Mouse (Mus musculus) myocyte (in vitro differentiated cells): ENCODE measurements at regions not wholly inside any gene's neighbourhood (a gene's known extent, or its start where the extent isn't known, plus 50 kb on each side); places are given as distances from the start of the nearest gene placed in this dataset.
A peak's percentile ranks its signal among the peaks of the same experiment; 100 is the strongest.

ENCODE experiments used
- H3K27me3 ChIP-seq: one replicate; pipeline ENCODE4 v1.6.1; 2011; ENCODE audit not compliant: control insufficient read depth, insufficient read depth, insufficient read length
- H3K36me3 ChIP-seq: one replicate; pipeline ENCODE4 v1.6.1; 2011; ENCODE audit not compliant: control insufficient read depth, insufficient read depth
- H3K4me2 ChIP-seq: one replicate; pipeline ENCODE4 v1.6.1; 2011; ENCODE audit warnings: low read depth, control low read depth
- H3K4me3 ChIP-seq: one replicate; pipeline ENCODE4 v1.5.1; 2011; ENCODE audit warnings: mild to moderate bottlenecking, control low read depth, moderate library complexity
- H3K79me2 ChIP-seq: one replicate; pipeline ENCODE4 v1.6.1; 2011; ENCODE audit not compliant: control insufficient read depth, insufficient read depth
- H3ac ChIP-seq: one replicate; pipeline ENCODE4 v1.6.1; 2011; ENCODE audit not compliant: control insufficient read depth, insufficient read length
- CEBPB ChIP-seq: IDR thresholded peaks from 2 replicates; pipeline ENCODE4 v1.6.1; 2011; ENCODE audit warnings: mild to moderate bottlenecking, moderate library complexity; ENCODE audit not compliant: poor library complexity, insufficient read depth, severe bottlenecking
- E2F4 ChIP-seq: IDR thresholded peaks from one replicate; pipeline ENCODE4 v1.6.1; 2011; ENCODE audit warnings: mild to moderate bottlenecking, control low read depth, moderate library complexity; ENCODE audit not compliant: insufficient read depth
- MAX ChIP-seq: IDR thresholded peaks from one replicate; pipeline ENCODE4 v1.6.1; 2011; ENCODE audit warnings: low read depth, mild to moderate bottlenecking, control low read depth
- MYOD1 ChIP-seq, 3 experiments: IDR thresholded peaks; one replicate each; pipeline ENCODE4 v1.6.1; 2011; ENCODE audit warnings: control low read depth in 2 of 3, low read depth in 2 of 3, mild to moderate bottlenecking in 2 of 3, moderate library complexity in 1 of 3; ENCODE audit not compliant: insufficient read length in 2 of 3, control insufficient read depth in 1 of 3
- MYOG ChIP-seq, 3 experiments: IDR thresholded peaks; one replicate each; pipeline ENCODE4 v1.6.1; 2011; ENCODE audit warnings: control low read depth in 2 of 3, low read depth in 2 of 3, mild to moderate bottlenecking in 2 of 3; ENCODE audit not compliant: insufficient read length in 2 of 3, control insufficient read depth in 1 of 3, insufficient read depth in 1 of 3
- POLR2A ChIP-seq: IDR thresholded peaks from one replicate; pipeline ENCODE4 v1.6.1; 2011; ENCODE audit warnings: low read depth, mild to moderate bottlenecking, control low read depth, moderate library complexity; ENCODE audit not compliant: insufficient read length
- POLR2AphosphoS2 ChIP-seq: IDR thresholded peaks from one replicate; pipeline ENCODE4 v1.6.1; 2011; ENCODE audit warnings: low read depth, control low read depth; ENCODE audit not compliant: insufficient read length
- REST ChIP-seq: IDR thresholded peaks from one replicate; pipeline ENCODE4 v1.6.1; 2011; ENCODE audit warnings: mild to moderate bottlenecking, control low read depth, moderate library complexity; ENCODE audit not compliant: insufficient read depth, insufficient read length
- SRF ChIP-seq: IDR thresholded peaks from one replicate; pipeline ENCODE4 v1.6.1; 2011; ENCODE audit warnings: low read depth; ENCODE audit not compliant: control insufficient read depth, insufficient read length
- TCF12 ChIP-seq: IDR thresholded peaks from one replicate; pipeline ENCODE4 v1.6.1; 2011; ENCODE audit warnings: mild to moderate bottlenecking, control low read depth; ENCODE audit not compliant: poor library complexity, insufficient read depth, severe bottlenecking
- TCF3 ChIP-seq: IDR thresholded peaks from one replicate; pipeline ENCODE4 v1.6.1; 2011; ENCODE audit warnings: low read depth, control low read depth; ENCODE audit not compliant: insufficient read length
- USF1 ChIP-seq: IDR thresholded peaks from one replicate; pipeline ENCODE4 v1.6.1; 2011; ENCODE audit warnings: low read depth, mild to moderate bottlenecking, control low read depth, moderate library complexity

GRCm38 (mm10) chr10:111388545-111389320, 84.3 kb upstream of the Nap1l1 start:
- H3K36me3 ChIP-seq, result no peaks in the 10 kb centered on the region
- H3K79me2 ChIP-seq, result no peaks in the 10 kb centered on the region
- TF ChIP-seq CEBPB (no peak), MYOD1 (IDR thresholded peaks at IDR 0.05; ENCODE audit: control insufficient read depth in 1 of 3, insufficient read length in 2 of 3, low read depth in 2 of 3) (peak in 2 of 3 experiments; percentile 72 to 82), USF1 (peak; percentile 38), MAX (no peak), TCF3 (no peak), POLR2A (no peak), REST (no peak), POLR2AphosphoS2 (no peak), MYOG (IDR thresholded peaks at IDR 0.05; ENCODE audit: control insufficient read depth in 1 of 3, insufficient read depth in 1 of 3, insufficient read length in 2 of 3, low read depth in 2 of 3) (peak in 2 of 3 experiments; percentile 89 to 92)
- H3K4me3 ChIP-seq, result no peak overlapping the region
- no peaks in the 10 kb centered on the region for H3K27me3 ChIP-seq
- no peak overlapping the region for H3ac ChIP-seq
- H3K4me2 ChIP-seq, result no peak overlapping the region

GRCm38 (mm10) chr10:111389890-111390289, 83.1 kb upstream of the Nap1l1 start:
- Histone ChIP-seq H3ac (no peak overlapping the region), H3K27me3 (no peaks in the 10 kb centered on the region), H3K4me2 (peak overlapping the region; percentile 58), H3K36me3 (no peaks in the 10 kb centered on the region), H3K79me2 (no peaks in the 10 kb centered on the region), H3K4me3 (no peak overlapping the region)
- no peak for TF ChIP-seq POLR2A
- TF ChIP-seq CEBPB, result peak; percentile 97
- no peak for TF ChIP-seq POLR2AphosphoS2
- TF ChIP-seq TCF12, result peak; percentile 7
- TF ChIP-seq MYOG (IDR thresholded peaks at IDR 0.05; ENCODE audit: control insufficient read depth in 1 of 3, insufficient read depth in 1 of 3, insufficient read length in 2 of 3, low read depth in 2 of 3), result peak in 1 of 3 experiments; percentile 58
- peak in 1 of 3 experiments; percentile 64 for TF ChIP-seq MYOD1 (IDR thresholded peaks at IDR 0.05; ENCODE audit: control insufficient read depth in 1 of 3, insufficient read length in 2 of 3, low read depth in 2 of 3)
- peak; percentile 54 for TF ChIP-seq USF1
- TF ChIP-seq SRF, result no peak
- TF ChIP-seq MAX, result peak; percentile 92

- Histone ChIP-seq H3K4me2 (no peak overlapping the region), H3ac (no peak overlapping the region), H3K79me2 (no peaks in the 10 kb centered on the region), H3K4me3 (no peak overlapping the region), H3K36me3 (no peaks in the 10 kb centered on the region), H3K27me3 (no peaks in the 10 kb centered on the region)
- TF ChIP-seq E2F4 (no peak), SRF (no peak), TCF3 (no peak)
These were observed 78.6 kb upstream of the Nap1l1 start for GRCm38 (mm10) chr10:111394421-111394820.

GRCm38 (mm10) chr10:111405071-111405470, 68.0 kb upstream of the Nap1l1 start:
- Histone ChIP-seq H3K27me3 (no peaks in the 10 kb centered on the region), H3K4me3 (no peak overlapping the region), H3K36me3 (no peaks in the 10 kb centered on the region), H3K79me2 (no peaks in the 10 kb centered on the region), H3ac (no peak overlapping the region), H3K4me2 (no peak overlapping the region)
- TF ChIP-seq SRF (no peak), REST (no peak), E2F4 (no peak), POLR2AphosphoS2 (no peak), MYOG (IDR thresholded peaks at IDR 0.05; ENCODE audit: control insufficient read depth in 1 of 3, insufficient read depth in 1 of 3, insufficient read length in 2 of 3, low read depth in 2 of 3) (no peak), MYOD1 (IDR thresholded peaks at IDR 0.05; ENCODE audit: control insufficient read depth in 1 of 3, insufficient read length in 2 of 3, low read depth in 2 of 3) (no peak), CEBPB (no peak), MAX (no peak), POLR2A (no peak), TCF3 (no peak), TCF12 (no peak), USF1 (no peak)

GRCm38 (mm10) chr10:111408887-111409286, 64.1 kb upstream of the Nap1l1 start:
- H3K36me3 ChIP-seq, result no peaks in the 10 kb centered on the region
- H3ac ChIP-seq, result no peak overlapping the region
- no peaks in the 10 kb centered on the region for H3K27me3 ChIP-seq
- H3K4me3 ChIP-seq, result no peak overlapping the region
- no peak overlapping the region for H3K4me2 ChIP-seq
- TF ChIP-seq MYOG (IDR thresholded peaks at IDR 0.05; ENCODE audit: control insufficient read depth in 1 of 3, insufficient read depth in 1 of 3, insufficient read length in 2 of 3, low read depth in 2 of 3), result no peak
- TF ChIP-seq MAX, result no peak
- TF ChIP-seq E2F4, result no peak
- no peak for TF ChIP-seq USF1
- no peak for TF ChIP-seq TCF12
- TF ChIP-seq POLR2AphosphoS2, result no peak
- TF ChIP-seq REST, result no peak
- TF ChIP-seq MYOD1 (IDR thresholded peaks at IDR 0.05; ENCODE audit: control insufficient read depth in 1 of 3, insufficient read length in 2 of 3, low read depth in 2 of 3), result no peak
- TF ChIP-seq SRF, result no peak
- TF ChIP-seq CEBPB, result no peak
- no peak for TF ChIP-seq POLR2A
- TF ChIP-seq TCF3, result no peak
- H3K79me2 ChIP-seq, result no peaks in the 10 kb centered on the region
